Mouse (Mus musculus) limb, embryonic 11.5 days (tissue): ENCODE data around the gene Slc41a2. TPM values are rescaled to one million over a fixed set of nuclear protein-coding genes. Genes with fewer than 3 reads are reported as not detected.

ENCODE experiments used
- ATAC-seq: fragments of 200-750 bp; cut with Nextera tagmentation; 2 replicates; pipeline ENCODE4 v1.8.0; 2017; ENCODE audit warnings: low read depth; ENCODE audit not compliant: insufficient number of reproducible peaks, low FRiP score, low TSS enrichment
- DNase-seq: peaks from one replicate; pipeline ENCODE4 v3.0.0-alpha.2; 2015; ENCODE audit warnings: low spot score
- H3K27ac ChIP-seq: fragments of 300-500 bp; sonication (generic); replicated peaks from 2 replicates; pipeline ENCODE4 v1.5.1; 2014; ENCODE audit warnings: low read depth, mild to moderate bottlenecking, low read length
- H3K27me3 ChIP-seq: fragments of 300-500 bp; sonication (generic); 2 replicates; pipeline ENCODE4 v1.6.1; 2014; ENCODE audit warnings: mild to moderate bottlenecking, low read length, mixed read lengths; ENCODE audit not compliant: control insufficient read depth, insufficient read depth
- H3K36me3 ChIP-seq: fragments of 300-500 bp; sonication (generic); 2 replicates; pipeline ENCODE4 v1.6.1; 2014; ENCODE audit warnings: mild to moderate bottlenecking, low read length, moderate library complexity, mixed read lengths; ENCODE audit not compliant: control insufficient read depth, insufficient read depth
- H3K4me1 ChIP-seq: fragments of 300-500 bp; sonication (generic); 2 replicates; pipeline ENCODE4 v1.6.1; 2014; ENCODE audit warnings: low read length, mixed read lengths; ENCODE audit not compliant: control insufficient read depth, insufficient read depth
- H3K4me2 ChIP-seq: fragments of 300-500 bp; sonication (generic); 2 replicates; pipeline ENCODE4 v1.6.1; 2014; ENCODE audit warnings: low read depth, mild to moderate bottlenecking, moderate library complexity; ENCODE audit not compliant: severe bottlenecking
- H3K4me3 ChIP-seq: fragments of 300-500 bp; sonication (generic); 2 replicates; pipeline ENCODE4 v1.5.1; 2014; ENCODE audit warnings: low read depth, low read length
- H3K9ac ChIP-seq: fragments of 300-500 bp; sonication (generic); 2 replicates; pipeline ENCODE4 v1.6.1; 2014; ENCODE audit warnings: mild to moderate bottlenecking, low read length
- H3K9me3 ChIP-seq: fragments of 300-500 bp; sonication (generic); 2 replicates; pipeline ENCODE4 v1.6.1; 2016; ENCODE audit warnings: low read length; ENCODE audit not compliant: control insufficient read depth
- WGBS: fragments of 180-500 bp; shearing (Covaris S2); extraction: QIAGEN DNeasy Blood & Tissue Kit; methylation state at CpG from one replicate; pipeline ENCODE4 v1.1.7; 2014; 5-methylcytosine and 5-hydroxymethylcytosine counted together
- polyA plus RNA-seq: library from polyadenylated mRNA; unstranded; fragments of >200 nt; fragmentation: Nextera tagmentation; extraction: Ambion mirVana; gene quantifications from 2 replicates; pipeline ENCODE4 v1.2.1, GENCODE M21; 2014

The Slc41a2 gene
- polyA plus RNA-seq, 1 experiment from 2014 or later: 0.59 TPM

DNA sequence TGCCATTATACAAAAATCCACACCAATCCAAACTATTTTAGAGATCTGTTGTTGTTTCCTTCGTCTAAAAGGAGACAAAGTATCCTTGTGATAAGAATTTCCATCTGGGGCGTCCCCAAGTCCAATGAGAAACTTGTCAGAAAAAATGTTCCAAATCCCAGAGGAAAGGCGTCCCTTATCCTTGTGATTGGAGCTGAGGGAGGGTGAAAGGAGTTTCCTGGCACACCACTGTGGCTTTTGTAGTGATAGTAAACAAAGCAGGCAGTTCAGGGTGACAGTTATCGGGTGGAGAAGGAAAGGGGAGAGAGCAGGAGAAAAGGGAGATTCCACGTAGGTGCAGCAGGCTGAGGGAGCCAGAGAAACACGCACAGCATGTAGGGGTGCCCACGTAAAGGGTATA, 9.8 kb upstream of the Slc41a2 start:
- no peaks in the 10 kb centered on the region for H3K9me3 ChIP-seq
- no peak overlapping the region for H3K4me2 ChIP-seq
- no peak overlapping the region for H3K4me3 ChIP-seq
- H3K27ac ChIP-seq: no peak overlapping the region
- 35% methylated on average over 7 of the region's 7 CpGs for WGBS
- H3K27me3 ChIP-seq: no peaks in the 10 kb centered on the region
- ATAC-seq: no peak
- H3K36me3 ChIP-seq: no peaks in the 10 kb centered on the region
- H3K9ac ChIP-seq: 0 out of 2 replicates have a peak overlapping the region, but pooled peaks have one; percentile 17
- no peak for DNase-seq
- no peaks in the 10 kb centered on the region for H3K4me1 ChIP-seq

GRCm38 (mm10) chr10:83346359-83346736, 8.7 kb upstream of the Slc41a2 start:
- no peak overlapping the region for H3K27ac ChIP-seq
- ATAC-seq: no peak
- no peak for DNase-seq
- H3K4me3 ChIP-seq: no peak overlapping the region
- WGBS: 79% methylated on average over 5 of the region's 5 CpGs
- H3K4me1 ChIP-seq: no peaks in the 10 kb centered on the region
- no peaks in the 10 kb centered on the region for H3K9me3 ChIP-seq
- H3K4me2 ChIP-seq: no peak overlapping the region
- no peaks in the 10 kb centered on the region for H3K27me3 ChIP-seq
- H3K36me3 ChIP-seq: no peaks in the 10 kb centered on the region
- no peak overlapping the region for H3K9ac ChIP-seq

DNA sequence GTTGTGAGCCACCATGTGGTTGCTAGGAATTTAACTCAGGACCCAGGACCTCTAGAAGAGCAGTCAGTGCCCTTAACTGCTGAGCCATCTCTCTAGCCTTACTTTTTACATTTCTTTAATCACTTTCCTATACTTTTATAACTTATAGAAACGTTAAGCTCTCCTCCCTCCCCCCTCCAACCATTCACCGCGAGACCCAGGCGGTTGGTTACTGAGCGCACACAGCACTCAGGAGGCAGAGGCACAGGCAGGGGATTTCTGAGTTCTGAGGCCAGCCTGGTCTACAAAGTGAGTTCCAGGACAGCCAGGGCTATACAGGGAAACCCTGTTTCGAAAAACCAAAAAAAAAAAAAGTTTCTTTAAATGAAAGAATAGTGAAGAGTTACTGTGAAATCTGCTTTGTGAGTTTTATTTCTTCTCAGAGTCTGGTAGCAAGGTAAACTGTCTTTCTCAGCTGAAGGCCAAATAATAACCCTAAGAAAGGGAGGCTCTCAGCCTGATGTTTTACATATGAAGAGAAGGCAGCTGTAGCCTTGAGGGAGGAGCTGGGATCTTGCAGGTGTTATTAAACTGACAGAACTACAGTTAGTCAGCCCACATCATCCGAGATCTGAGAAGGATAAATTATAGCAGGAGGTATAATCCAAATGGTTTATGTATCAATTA, 8.1 kb upstream of the Slc41a2 start:
- Histone ChIP-seq H3K27me3 (no peaks in the 10 kb centered on the region), H3K4me3 (no peak overlapping the region), H3K9ac (no peak overlapping the region), H3K27ac (no peak overlapping the region), H3K4me2 (no peak overlapping the region), H3K4me1 (no peaks in the 10 kb centered on the region), H3K9me3 (no peaks in the 10 kb centered on the region), H3K36me3 (no peaks in the 10 kb centered on the region)
- no peak for ATAC-seq
- 44% methylated on average over 7 of the region's 7 CpGs for WGBS
- no peak for DNase-seq

DNA sequence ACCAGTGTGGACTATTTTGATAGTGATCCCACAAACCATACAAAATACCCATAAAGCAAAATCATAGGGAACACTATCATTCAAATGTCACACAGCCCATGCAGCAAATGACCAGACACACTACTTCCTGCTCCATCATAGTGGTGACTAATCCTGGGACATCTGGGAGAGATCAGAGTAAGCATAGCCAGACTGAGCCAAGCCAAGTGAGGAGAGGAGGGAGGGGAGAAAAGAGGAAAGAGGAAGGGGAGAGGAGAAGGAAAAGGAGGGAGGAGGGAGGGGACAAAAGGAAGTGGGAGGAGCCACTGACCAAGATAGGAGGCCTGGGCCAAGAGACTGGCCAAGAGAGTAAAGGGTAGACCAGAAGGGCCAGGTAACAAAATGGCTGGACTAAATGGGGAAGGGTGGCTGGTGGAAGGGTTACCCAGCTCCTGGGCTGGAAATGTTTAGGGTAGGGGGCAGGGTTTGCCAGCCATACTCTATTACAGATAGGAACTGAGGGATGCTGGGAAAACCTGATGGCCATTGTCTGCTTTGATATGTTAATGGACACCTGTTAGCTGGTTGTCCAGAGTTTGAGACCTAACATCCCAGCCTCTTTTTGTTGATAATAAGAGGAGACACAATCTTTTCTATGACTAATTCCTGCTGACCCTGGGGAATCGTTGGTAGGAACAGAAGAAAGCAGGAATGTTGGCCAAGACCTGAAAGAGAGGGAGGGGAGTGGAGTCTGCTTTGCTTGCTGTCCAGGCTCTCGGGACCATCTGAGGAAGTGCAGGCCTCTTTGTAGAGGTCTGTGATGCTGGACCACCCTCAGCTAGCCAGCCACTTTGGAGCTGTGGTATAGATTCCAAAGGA, 6.4 kb upstream of the Slc41a2 start:
- Histone ChIP-seq H3K4me2 (no peak overlapping the region), H3K27ac (no peak overlapping the region), H3K36me3 (no peaks in the 10 kb centered on the region), H3K4me3 (no peak overlapping the region), H3K9me3 (no peaks in the 10 kb centered on the region), H3K27me3 (no peaks in the 10 kb centered on the region), H3K9ac (no peak overlapping the region), H3K4me1 (no peaks in the 10 kb centered on the region)
- DNase-seq: no peak
- 69% methylated on average over 2 of the region's 2 CpGs for WGBS
- no peak for ATAC-seq

GRCm38 (mm10) chr10:83343171-83343570, 5.5 kb upstream of the Slc41a2 start:
- DNase-seq: no peak
- no peak for ATAC-seq
- WGBS: 92% methylated on average over 5 of the region's 5 CpGs

GRCm38 (mm10) chr10:83341226-83341625, 3.5 kb upstream of the Slc41a2 start:
- H3K27ac ChIP-seq: no peak overlapping the region
- no peaks in the 10 kb centered on the region for H3K36me3 ChIP-seq
- no peaks in the 10 kb centered on the region for H3K9me3 ChIP-seq
- H3K9ac ChIP-seq: no peak overlapping the region
- 35% methylated on average over 2 of the region's 2 CpGs for WGBS
- ATAC-seq (no peak), DNase-seq (no peak)
- H3K27me3 ChIP-seq: peaks cover 16% of the 10 kb centered on the region
- no peaks in the 10 kb centered on the region for H3K4me1 ChIP-seq
- no peak overlapping the region for H3K4me2 ChIP-seq
- H3K4me3 ChIP-seq: no peak overlapping the region

More at GRCm38 (mm10) chr10:83343171-83343570, 5.5 kb upstream of the Slc41a2 start:
- Histone ChIP-seq H3K27me3 (no peaks in the 10 kb centered on the region; the same call in 1 of the 2 replicates), H3K27ac (no peak overlapping the region), H3K4me3 (no peak overlapping the region), H3K9ac (no peak overlapping the region), H3K4me1 (no peaks in the 10 kb centered on the region), H3K9me3 (no peaks in the 10 kb centered on the region), H3K4me2 (no peak overlapping the region), H3K36me3 (no peaks in the 10 kb centered on the region)

- Histone ChIP-seq H3K9me3 (no peaks in the 10 kb centered on the region), H3K4me2 (peak overlapping the region; percentile 97), H3K36me3 (no peaks in the 10 kb centered on the region), H3K27me3 (peaks cover 22% of the 10 kb centered on the region), H3K4me3 (peak overlapping the region; percentile 52), H3K27ac (no peak overlapping the region), H3K4me1 (no peaks in the 10 kb centered on the region), H3K9ac (peak overlapping the region; percentile 60)
- WGBS: 41% methylated on average over 7 of the region's 9 CpGs
- ATAC-seq: no peak
- no peak for DNase-seq
Measured at GRCm38 (mm10) chr10:83337971-83338598, 403 bp upstream of the Slc41a2 start.

DNA sequence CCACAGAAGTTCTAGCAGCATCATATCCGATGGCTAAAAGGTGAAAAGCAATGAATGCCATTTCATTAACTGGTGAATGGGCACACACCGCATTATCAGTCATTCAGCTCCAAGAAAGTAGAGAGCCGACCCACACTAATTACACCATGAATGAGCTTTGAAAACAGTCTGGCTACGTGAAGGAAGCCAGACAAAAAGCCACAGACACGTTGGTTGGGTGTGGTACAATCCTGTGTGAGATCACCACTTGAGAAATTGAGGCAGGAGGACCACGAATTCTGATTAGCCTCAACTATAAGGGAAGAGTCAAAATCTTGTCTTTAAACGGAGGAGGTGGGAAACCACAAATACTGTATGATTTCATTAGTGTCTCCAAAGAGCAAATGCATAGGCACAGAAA, 1.3 kb downstream of the Slc41a2 start:
- H3K4me1 ChIP-seq: no peaks in the 10 kb centered on the region
- no peak overlapping the region for H3K4me2 ChIP-seq
- no peak for ATAC-seq

More for the DNA sequence above, 1.3 kb downstream of the Slc41a2 start:
- Histone ChIP-seq H3K27ac (no peak overlapping the region), H3K4me3 (no peak overlapping the region), H3K36me3 (no peaks in the 10 kb centered on the region), H3K9me3 (no peaks in the 10 kb centered on the region), H3K27me3 (peaks cover 22% of the 10 kb centered on the region), H3K9ac (no peak overlapping the region)
- 39% methylated on average over 7 of the region's 7 CpGs for WGBS
- DNase-seq: no peak
